Mouse (Mus musculus) erythroid progenitor cell, adult 5-6 weeks (primary cell): ENCODE data around the gene Gm49393. TPM values are rescaled to one million over a fixed set of nuclear protein-coding genes. Genes with fewer than 3 reads are reported as not detected.
"Not testable (repeated sequence)": the region's sequence is repeated elsewhere in the genome, so short reads cannot be mapped to it uniquely, and the experiment has no call there.

Experiments
- ATAC-seq: replicated peaks from 2 replicates; pipeline ENCODE4 v1.8.0; 2016; ENCODE audit warnings: moderate number of reproducible peaks, mild to moderate bottlenecking, moderate TSS enrichment, inconsistent platforms; ENCODE audit not compliant: poor library complexity, low FRiP score, severe bottlenecking
- total RNA-seq, 2 experiments: library from RNA; stranded (forward) in 1 of 2; stranded (reverse) in 1 of 2; fragments of 150-400 nt in 1 of 2; fragments of 186-747, 209-891 nt in 1 of 2; gene quantifications; 2 replicates each; pipeline versions ENCODE4 v1.2.3 to v1.2.4; 2015 to 2017; ENCODE audit warnings: low replicate concordance in 2 of 2

The Gm49393 gene
- total RNA-seq (2015; ENCODE audit: low replicate concordance) (not detected in 2 replicates), total RNA-seq (2017; ENCODE audit: low replicate concordance) (not detected in 2 replicates)

DNA sequence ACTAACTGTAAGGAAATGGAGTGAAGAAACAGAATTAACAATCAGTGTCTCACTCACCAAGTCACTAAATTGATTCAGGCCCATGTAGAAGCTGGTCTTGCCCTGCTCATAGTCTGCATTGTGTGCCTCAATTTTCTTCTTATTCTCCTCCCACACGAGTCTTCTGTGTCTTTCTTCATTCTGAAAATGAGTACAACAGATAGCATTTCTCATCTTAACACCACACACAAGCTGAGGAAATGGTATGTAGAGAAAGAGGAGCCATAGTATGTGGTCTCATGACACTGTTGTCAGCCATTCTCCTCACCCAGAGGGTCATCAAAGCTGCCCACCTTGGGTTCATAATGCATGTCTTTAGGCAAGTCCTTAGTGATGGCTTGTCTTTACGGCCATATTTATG, at the start of gene Gm49393:
Gm49393 (minus strand) TSS at position 101 of the 400 bp plus-strand sequence.
- ATAC-seq = not testable (repeated sequence)

DNA sequence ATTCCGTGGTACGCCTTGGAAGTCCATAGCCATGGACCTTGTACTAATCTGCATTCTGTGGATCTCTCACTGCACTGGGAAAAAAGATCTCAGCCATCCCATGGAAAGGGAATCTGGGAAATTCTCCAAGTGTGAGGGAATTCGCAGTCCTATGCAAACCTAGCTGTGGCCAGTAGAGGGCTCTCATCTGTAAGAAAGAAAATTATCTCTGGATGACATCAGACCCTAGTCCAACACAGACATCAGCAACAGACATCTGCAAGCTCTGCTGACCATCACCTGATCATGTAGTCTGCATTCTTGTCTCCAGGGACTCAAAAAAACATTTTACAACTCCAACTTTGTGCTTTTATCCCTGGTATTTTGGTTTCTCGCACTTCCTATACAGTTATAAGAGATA, 36.9 kb upstream of the Gm49393 start:
- not testable (repeated sequence) for ATAC-seq

DNA sequence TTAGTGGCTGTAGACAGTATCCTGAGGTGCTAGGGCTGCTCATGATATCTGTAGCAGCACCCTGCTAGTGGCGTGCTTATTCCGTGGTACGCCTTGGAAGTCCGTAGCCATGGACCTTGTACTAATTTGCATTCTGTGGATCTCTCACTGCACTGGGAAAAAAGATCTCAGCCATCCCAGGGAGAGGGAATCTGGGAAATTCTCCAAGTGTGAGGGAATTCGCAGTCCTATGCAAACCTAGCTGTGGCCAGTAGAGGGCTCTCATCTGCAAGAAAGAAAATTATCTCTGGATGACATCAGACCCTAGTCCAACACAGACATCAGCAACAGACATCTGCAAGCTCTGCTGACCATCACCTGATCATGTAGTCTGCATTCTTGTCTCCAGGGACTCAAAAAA, 28.6 kb upstream of the Gm49393 start:
- ATAC-seq = not testable (repeated sequence)

DNA sequence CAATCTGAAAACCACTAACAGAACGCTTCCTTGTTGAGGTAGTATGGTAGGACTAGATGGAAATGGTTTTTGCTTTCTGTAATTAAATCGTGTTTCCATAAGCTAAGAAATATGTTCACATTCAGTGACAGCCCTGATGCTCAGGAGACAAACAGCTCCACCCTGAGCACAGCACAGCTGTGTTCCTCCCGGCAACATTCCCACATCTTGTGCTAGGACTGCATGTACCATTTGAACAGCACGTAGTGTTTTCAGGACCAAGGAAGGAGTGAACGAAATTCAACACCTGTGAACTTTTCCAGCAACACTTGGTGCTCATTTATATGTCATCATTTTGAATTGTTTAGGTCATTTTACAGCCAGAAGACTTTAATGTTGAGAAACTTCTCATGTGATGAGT, 26.3 kb upstream of the Gm49393 start:
- ATAC-seq = no peak

DNA sequence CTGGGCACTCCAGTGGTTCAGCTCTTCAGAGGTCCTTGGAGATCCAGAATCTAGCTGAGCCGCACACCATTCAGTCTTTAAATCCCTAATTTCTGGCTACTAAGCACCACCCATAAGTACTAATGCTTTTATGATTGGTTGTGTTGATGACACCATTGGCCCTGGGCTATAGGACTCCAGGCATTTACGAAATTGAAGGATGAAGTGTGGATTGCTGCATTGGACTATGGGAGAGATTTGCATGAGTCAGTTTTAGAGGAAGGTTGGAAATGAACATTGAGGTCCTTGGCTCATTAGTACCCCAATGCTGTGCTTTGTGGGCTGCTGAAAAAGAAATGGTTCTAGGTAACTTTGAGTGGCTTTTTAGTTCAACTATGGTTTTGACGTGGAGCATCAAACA, 6.5 kb upstream of the Gm49393 start, which contains the start of gene Tpbpa:
Tpbpa (minus strand) TSS at position 101 of the 400 bp plus-strand sequence.
- ATAC-seq = not testable (repeated sequence)

DNA sequence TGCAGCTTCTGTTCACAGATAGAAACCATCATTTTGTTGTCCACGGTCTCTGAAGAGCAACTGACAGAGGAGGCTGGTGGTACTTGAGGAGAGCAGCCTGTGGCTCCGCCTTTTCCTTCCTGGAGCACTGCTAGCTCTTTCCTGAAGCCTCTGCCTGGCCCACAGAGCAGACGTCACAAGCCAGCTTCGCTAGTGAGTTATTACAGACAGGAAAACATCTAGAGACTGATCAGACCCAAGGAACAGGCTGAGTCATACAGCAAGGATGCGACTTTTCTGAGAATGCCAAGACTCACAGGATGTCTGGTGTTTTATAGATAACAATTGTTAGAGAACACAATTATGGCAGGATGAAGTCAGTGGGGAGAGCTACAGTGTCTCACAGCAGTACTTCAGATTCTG, 1.1 kb upstream of the Gm49393 start, which contains the start of the genes Gm49391 and Ctla2a:
Gm49391 (minus strand) TSS at position 72 of the 402 bp plus-strand sequence.
Ctla2a (minus strand) TSS at position 126 of the 402 bp plus-strand sequence.
- no peak for ATAC-seq

DNA sequence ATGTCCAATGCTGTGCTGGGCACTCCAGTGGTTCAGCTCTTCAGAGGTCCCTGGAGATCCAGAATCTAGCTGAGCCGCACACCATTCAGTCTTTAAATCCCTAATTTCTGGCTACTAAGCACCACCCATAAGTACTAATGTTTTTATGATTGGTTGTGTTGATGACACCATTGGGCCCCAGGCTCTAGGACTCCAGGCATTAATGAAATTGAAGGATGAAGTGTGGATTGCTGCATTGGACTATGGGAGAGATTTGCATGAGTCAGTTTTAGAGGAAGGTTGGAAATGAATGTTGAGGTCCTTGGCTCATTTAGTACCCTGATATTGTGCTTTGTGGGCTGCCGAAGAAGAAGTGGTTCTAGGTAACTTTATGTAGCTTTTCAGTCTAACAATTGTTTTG, 30.6 kb downstream of the Gm49393 start, which contains the start of gene Tpbpb:
Tpbpb (minus strand) TSS at position 101 of the 400 bp plus-strand sequence.
- not testable (repeated sequence) for ATAC-seq

DNA sequence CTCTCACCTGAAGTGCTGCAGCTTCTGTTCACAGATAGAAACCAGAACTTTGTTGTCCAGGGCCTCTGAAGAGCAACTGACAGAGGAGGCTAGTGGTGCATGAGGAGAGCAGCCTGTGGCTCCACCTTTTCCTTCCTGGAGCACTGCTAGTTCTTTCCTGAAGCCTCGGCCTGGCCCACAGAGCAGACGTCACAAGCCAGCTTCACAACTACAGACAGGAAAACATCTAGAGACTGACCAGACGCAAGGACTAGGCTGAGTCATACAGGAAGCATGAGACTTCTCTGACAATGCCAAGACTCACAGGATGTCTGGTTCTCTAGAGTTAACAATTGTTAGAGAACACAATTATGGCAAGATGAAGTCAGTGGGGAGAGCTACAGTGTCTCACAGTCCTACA, 38.1 kb downstream of the Gm49393 start, which contains the start of gene Ctla2b:
Ctla2b (minus strand) TSS at position 120 of the 400 bp plus-strand sequence.
- ATAC-seq = no peak

DNA sequence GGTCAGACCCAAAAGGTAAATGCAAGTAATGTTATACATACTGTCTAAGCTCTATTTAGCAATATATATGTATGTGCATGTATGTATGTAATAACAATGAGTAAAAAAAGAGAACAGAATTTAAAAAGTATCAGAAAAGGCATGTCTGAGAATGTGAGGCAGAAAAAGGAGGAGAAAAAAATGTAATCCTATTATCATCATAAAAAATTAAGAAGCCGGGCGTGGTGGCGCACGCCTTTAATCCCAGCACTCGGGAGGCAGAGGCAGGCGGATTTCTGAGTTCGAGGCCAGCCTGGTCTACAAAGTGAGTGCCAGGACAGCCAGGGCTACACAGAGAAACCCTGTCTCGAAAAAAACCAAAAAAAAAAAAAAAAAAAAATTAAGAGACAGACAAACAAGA, 38.6 kb downstream of the Gm49393 start, which contains the start of gene Gm49392:
Gm49392 (minus strand) TSS at position 101 of the 400 bp plus-strand sequence.
- ATAC-seq = not testable (repeated sequence)

DNA sequence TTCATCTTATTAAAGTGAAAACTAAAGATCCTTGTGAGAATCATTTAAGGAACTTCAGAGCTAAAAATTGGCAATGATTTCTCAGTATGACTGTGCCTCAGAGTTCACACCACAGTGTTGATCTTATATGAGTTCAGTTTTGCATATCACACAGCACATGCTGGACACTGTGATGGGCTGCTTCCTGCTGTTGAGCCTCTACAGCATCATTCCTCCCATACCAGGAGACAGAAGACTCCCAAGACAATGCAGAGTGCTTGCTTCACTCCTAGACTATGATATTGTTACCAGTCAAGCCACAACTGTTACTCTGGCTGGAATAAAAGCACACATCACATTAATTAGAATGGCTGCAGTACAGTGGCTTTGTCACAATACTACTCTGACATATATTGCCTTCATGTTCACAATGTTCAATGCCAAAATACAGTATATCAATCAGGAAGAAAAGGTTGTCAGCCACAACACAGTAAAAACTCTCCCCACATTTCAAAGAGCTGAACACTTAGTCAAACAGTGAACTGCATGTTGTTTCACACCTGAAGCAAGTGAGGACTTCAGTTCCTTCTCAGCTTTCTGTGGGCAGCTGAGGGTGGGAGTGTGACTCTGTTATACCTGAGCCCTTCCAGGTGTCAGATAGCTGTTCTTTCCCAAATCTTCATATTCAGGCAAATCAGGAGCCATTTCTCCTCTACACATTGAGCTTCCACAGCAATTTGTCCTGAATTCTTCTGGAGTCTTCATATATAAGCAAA, 39.8 kb downstream of the Gm49393 start:
- no peak for ATAC-seq

DNA sequence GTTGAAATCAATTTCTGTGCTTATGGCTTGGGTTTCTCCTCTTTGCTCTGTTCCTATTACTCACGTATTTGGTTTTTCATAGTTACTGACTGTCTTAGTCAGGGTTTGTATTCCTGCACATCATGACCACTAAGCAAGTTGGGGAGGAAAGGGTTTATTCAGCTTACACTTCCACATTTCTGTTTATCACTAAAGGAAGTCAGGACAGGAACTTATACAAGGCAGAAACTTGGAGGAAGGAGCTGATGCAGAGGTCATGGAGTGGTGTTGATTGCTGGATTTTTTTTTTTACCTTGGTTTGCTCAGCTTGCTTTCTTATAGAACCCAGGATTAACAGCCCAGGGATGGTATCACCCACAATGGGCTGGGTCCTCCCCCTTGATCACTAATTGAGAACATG, 43.1 kb downstream of the Gm49393 start:
- no peak for ATAC-seq

DNA sequence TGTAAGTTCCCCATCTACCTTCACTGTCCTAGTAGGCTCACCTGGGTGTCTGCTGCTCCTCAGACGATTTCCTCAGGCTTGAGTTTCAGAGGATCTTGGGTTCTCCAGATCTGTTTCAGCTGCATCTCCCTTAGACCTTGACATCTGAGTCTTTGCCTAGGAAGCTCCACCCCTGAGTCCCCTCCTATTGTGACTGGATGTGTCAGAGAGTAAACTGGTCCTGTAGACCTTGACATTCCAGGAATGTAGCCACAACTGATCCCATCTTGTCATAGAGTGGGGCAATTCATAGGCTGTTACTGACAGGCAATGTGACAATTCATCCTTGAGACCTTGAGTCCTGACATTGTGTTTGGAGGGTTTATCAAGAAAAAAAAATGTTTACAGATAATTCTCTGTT, 71.1 kb downstream of the Gm49393 start, which contains the start of gene 4930486L24Rik:
4930486L24Rik (minus strand) TSS at position 195 of the 400 bp plus-strand sequence.
- ATAC-seq = no peak

DNA sequence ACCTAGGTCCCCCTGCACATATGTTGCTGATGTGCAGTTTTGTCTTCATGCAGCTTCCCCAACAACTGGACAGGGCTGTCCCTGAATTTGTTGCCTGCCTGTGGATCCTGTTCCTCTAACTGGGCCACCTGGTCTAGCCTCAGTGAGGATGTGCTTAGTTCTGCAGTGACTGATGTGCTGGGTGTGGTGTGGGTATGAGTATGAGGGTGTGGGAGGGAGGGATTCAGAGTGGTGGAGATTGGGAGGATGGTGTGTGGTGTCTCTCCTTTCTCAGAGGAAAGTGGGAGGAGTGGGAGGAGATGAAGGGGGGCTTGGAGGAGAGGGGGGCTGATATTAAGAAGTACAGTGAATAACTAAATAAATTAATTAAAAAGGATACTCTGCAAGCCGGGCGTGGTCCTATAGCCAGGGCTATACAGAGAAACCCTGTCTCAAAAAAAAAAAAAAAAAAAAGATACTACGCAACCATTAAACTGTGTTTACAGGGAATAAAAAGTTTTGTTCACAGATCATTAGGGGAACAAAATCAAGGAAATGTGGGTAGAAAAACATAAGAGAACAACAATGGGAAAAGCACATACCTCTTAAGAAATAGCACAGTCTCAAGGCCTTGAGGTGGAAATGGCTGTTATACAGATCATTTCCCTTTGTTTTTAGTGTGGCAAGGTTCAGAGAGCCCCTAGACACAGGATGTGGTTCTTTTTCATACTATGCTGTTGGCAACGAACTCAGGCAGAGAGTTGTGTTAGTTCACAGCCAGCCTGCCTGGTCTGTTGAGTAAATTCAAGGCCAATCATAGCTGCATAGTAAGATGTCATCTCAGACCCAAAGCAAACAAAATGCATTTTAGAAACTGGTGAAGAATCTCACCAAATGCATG, 86.9 kb downstream of the Gm49393 start:
- ATAC-seq = no peak

DNA sequence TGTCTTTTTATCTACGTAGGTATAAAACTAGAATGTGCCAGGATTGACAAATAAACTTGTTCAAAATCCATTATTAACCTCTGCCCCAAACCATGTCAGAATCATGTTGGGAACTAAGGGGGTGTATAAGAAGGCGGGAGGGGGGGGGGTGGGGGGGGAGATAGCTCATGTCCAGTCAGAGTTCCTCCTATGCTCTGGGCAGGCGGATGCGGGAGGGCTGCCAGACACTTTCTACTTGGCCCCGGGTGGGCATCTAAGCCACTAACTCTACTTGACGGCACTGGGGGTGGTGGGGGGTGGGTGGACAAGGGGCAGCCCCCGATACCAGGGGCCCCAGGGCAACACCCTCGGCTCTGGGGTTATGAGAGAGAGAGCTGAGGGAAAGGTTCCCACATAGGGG, 92.2 kb downstream of the Gm49393 start:
- ATAC-seq = no peak

DNA sequence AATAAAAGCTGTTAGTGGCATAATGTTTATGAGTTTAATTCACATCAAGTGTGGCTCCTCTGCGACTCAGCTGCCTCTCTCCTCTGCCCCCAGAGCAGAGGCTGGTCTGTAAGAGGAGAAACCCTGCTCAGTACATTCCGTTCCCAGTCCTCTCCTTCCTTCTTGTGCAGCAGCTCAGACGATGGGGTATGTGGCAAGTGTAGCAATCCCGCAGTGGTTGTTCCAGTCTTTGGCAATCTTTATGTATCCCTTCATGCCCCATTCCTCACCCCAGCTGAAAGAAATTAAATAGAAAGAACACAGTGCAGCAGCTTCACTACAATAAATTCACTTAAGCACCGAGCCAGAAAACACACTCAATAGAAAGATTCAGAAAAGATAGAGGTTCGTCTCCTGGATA, 92.7 kb downstream of the Gm49393 start:
- ATAC-seq = no peak

DNA sequence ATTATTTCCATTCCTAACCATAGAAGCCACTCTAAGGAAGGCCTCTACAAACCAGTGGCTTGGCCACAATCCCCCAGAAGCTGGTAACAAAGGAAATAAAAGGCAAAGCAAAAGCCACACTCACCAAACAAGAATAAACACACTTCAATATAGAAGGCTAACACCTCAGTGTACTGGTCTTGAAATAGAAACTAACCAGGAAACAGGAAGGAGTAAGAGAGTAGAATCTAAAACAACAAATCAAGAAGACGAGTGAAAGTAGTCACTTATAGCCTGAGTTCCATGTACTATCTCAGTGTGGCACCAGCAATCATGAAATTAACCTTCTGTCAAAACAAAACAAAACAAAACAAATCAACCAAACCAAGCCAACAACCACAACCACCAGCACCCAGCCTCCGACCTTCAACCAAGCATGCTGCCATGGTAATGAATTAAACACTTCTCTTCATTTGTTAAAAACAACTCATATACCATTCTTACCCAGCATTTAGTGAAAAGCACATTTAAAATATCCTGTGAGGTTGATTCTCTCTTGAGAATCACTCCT, 96.0 kb downstream of the Gm49393 start:
- no peak for ATAC-seq

DNA sequence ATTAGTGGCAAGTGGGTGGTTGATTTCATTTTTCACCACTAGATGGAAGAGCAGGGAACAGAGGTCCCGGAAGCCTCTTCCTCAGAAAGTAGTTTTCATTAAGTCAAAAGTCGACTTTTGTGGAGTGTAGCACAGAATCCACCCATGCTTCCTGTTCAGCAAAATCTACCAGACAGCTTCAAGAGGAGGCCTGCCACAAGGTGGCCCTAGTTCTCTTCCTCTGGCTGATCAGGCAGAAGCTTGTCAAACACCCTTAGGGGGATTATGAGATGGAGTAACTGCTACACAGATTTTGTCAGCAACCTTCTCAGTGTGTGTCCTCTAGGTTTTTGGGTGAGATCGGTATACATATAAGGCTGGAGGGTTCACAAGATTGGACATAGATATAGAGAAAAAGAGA, 109.3 kb downstream of the Gm49393 start:
- no peak for ATAC-seq

DNA sequence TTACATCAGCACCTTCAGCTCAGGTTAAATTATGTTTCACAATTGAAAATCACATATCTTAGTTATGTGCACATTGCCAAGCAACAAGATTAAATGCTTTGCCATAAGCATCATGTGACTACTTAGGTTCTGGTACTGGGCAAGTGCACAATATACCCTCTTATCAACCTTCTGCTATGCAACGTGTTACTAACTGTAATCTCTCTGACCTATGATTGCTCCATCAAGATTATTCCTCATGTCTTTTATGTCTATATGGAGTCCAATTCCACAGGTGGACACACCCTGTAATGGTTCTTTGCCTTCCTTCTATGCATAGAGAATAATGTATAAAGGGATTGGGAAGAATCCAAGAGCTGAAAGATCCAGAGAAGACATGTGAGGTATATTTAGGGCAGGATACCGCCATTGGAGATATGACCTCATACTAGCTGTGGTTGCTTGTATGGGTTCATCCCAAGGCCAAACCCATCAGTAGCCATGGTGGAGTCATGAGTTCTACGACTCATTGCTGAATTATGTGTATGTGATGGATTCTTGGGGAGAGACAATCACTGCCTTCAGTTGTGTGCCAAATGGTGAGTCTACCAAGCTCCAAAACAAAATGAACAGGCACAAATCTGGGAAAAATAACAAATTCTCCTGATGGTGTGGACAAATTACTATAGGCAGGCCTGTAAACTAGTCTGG, 114.8 kb downstream of the Gm49393 start:
- no peak for ATAC-seq

DNA sequence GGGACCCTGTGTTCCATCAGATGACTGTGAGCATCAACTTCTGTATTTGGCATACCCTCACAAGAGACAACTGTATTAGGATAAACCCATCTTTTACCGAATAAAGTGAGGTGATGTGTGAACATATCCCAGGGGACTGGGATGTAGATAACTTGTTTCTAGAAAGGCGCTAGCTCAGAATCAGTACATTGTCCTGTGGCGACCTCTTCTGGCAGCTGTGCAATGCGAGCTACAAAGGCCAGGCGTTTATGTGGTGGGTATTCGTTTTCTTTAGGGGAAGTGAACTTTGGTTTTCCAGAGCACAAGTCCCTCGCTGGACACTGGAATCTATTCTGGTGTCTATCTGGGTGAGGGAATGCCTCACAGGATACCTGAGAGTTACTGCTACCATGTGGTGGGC, 115.9 kb downstream of the Gm49393 start:
- no peak for ATAC-seq
